Mouse (Mus musculus) sigmoid colon, adult 10 weeks (tissue): ENCODE data around the gene Gm4631. TPM values are rescaled to one million over a fixed set of nuclear protein-coding genes. Genes with fewer than 3 reads are reported as not detected.

Experiments used
- polyA plus RNA-seq: library from polyadenylated mRNA; stranded (reverse); fragments of 350-450 nt; fragmentation: Illumina TruSeq; extraction: RNeasy Lipid Tissue Mini Kit (QIAGEN cat#74804); gene quantifications from one replicate; pipeline ENCODE4 v1.2.3, GENCODE M21; 2014; ENCODE audit warnings: low read depth, low replicate concordance

Gm4631 gene
- polyA plus RNA-seq, result 101 TPM

DNA sequence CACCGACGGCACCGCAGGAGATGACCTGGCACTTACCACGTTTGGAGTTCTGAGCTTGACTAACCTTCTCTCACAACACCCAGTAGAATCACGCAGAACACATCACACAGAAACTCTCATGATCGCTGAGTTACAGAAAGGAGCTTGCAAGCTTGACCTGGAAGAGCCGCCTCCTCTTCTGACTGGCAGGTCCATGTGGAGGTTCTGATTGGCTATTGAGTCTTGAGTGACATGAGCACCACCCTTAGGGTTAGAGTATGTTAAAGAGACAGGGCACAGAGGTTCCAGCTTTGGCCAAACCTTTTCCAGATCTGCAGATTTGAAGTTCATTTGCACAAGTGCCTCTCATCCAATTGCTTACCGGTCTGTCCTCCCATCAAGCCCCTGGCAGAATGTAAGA lies at the start of gene Gm4631:
Gm4631 (minus strand) TSS at position 101 of the 400 bp plus-strand sequence.

DNA sequence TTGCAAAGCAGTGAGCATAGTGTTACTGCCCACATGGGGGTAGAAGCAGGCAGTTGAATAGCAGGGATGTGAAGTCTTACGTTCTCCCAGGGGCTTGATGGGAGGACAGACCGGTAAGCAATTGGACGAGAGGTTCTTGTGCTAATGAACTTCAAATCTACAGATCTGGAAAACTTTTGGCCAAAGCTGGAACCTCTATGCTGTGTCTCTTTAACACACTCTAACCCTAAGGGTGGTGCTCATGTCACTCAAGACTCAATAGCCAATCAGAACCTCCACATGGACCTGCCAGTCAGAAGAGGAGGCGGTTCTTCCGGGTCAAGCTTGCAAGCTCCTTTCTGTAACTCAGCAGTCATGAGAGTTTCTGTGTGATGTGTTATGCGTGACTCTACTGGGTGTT lies 34.1 kb upstream of the Gm4631 start, which contains the start of gene Zfp968:
Zfp968 (plus strand) TSS at position 301 of the 400 bp plus-strand sequence.

DNA sequence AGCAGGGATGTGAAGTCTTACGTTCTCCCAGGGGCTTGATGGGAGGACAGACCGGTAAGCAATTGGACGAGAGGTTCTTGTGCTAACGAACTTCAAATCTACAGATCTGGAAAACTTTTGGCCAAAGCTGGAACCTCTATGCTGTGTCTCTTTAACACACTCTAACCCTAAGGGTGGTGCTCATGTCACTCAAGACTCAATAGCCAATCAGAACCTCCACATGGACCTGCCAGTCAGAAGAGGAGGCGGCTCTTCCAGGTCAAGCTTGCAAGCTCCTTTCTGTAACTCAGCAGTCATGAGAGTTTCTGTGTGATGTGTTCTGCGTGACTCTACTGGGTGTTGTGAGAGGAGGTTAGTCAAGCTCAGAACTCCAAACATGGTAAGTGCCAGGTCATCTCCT lies 63.2 kb downstream of the Gm4631 start, which contains the start of gene Gm14440:
Gm14440 (plus strand) TSS at position 301 of the 400 bp plus-strand sequence.

Other genes starting within 250 kb of the Gm4631 start
- gene Gm14399, start 196.2 kb downstream of the Gm4631 start, polyA plus RNA-seq, result 48.4 TPM
- gene Gm14443, start 162.3 kb downstream of the Gm4631 start, polyA plus RNA-seq, result 3.7 TPM
- 34.9 TPM for gene Gm14391, start 131.3 kb downstream of the Gm4631 start, polyA plus RNA-seq
- gene Gm14440, start 63.1 kb downstream of the Gm4631 start, polyA plus RNA-seq, result 67.5 TPM
- 30.9 TPM for gene Zfp968, start 34.2 kb upstream of the Gm4631 start, polyA plus RNA-seq
- 32.4 TPM for gene Gm4724, start 97.6 kb upstream of the Gm4631 start, polyA plus RNA-seq
- gene Zfp965, start 131.8 kb upstream of the Gm4631 start, polyA plus RNA-seq, result 42.5 TPM